Mouse (Mus musculus): ENCODE data around the gene Rpl13a. TPM values are rescaled to one million over a fixed set of nuclear protein-coding genes. Genes with fewer than 3 reads are reported as not detected.
A peak's percentile ranks its signal among the peaks of the same experiment; 100 is the strongest.

Gene Rpl13a
- polyA plus RNA-seq, 1 experiment from 2014 or later: 1,616 TPM

- Histone ChIP-seq H3K27me3 (replicated peaks; ENCODE audit: control insufficient read depth, insufficient read depth, low read length) (no peaks in the 10 kb centered on the region), H3K27ac (ENCODE audit: low read depth, low read length) (peak within 1 kb of the TSS; percentile 86), H3K4me1 (replicated peaks; ENCODE audit: control insufficient read depth, insufficient read depth, low read length) (peaks cover 5% of the 10 kb centered on the region; the same call in 1 of the 2 replicates), H3K4me3 (ENCODE audit: low read depth, low read length) (peak within 1 kb of the TSS; percentile 68), H3K4me2 (replicated peaks; ENCODE audit: low read depth) (peak within 1 kb of the TSS; percentile 78), H3K9me3 (ENCODE audit: control insufficient read depth) (no peaks in the 10 kb centered on the region), H3K9ac (ENCODE audit: low read depth, low read length) (peak within 1 kb of the TSS; percentile 88), H3K36me3 (ENCODE audit: control insufficient read depth, insufficient read depth) (peaks cover 58% of the 10 kb centered on the region)
- ATAC-seq: peak; percentile 84
- no peak for TF ChIP-seq CTCF (IDR thresholded peaks at IDR 0.05; ENCODE audit: low read depth)
- under 1% methylated on average over 59 of the region's 59 CpGs for WGBS
Measured at GRCm38 (mm10) chr7:45124224-45125143, 4.1 kb downstream of the Rpl13a start, which contains the start of gene Rps11. Rps11 (minus strand) TSS chr7:45124439.

GRCm38 (mm10) chr7:45123186-45123570 lies 5.4 kb downstream of the Rpl13a start:
- H3K9ac ChIP-seq (ENCODE audit: low read depth, low read length): peak overlapping the region; percentile 88
- ATAC-seq: no peak
- H3K27ac ChIP-seq (ENCODE audit: low read depth, low read length): peak overlapping the region; percentile 86; the same call in 1 of the 2 replicates
- H3K4me1 ChIP-seq (replicated peaks; ENCODE audit: control insufficient read depth, insufficient read depth, low read length): peaks cover 5% of the 10 kb centered on the region; the same call in 1 of the 2 replicates
- H3K4me3 ChIP-seq (ENCODE audit: low read depth, low read length): peak overlapping the region; percentile 68
- 9% methylated on average over 12 of the region's 12 CpGs for WGBS
- TF ChIP-seq CTCF (IDR thresholded peaks at IDR 0.05; ENCODE audit: low read depth): no peak
- H3K36me3 ChIP-seq (ENCODE audit: control insufficient read depth, insufficient read depth): peaks cover 67% of the 10 kb centered on the region
- H3K27me3 ChIP-seq (replicated peaks; ENCODE audit: control insufficient read depth, insufficient read depth, low read length): no peaks in the 10 kb centered on the region
- no peaks in the 10 kb centered on the region for H3K9me3 ChIP-seq (ENCODE audit: control insufficient read depth)
- H3K4me2 ChIP-seq (replicated peaks; ENCODE audit: low read depth): peak overlapping the region; percentile 78

- H3K4me1 ChIP-seq (replicated peaks; ENCODE audit: control insufficient read depth, insufficient read depth, low read length): peaks cover 5% of the 10 kb centered on the region; the same call in 1 of the 2 replicates
- no peak for ATAC-seq
- 69% methylated on average over 15 of the region's 15 CpGs for WGBS
Measured at GRCm38 (mm10) chr7:45122561-45123185, 5.9 kb downstream of the Rpl13a start.

GRCm38 (mm10) chr7:45121966-45122365 lies 6.6 kb downstream of the Rpl13a start:
- Histone ChIP-seq H3K4me1 (replicated peaks; ENCODE audit: control insufficient read depth, insufficient read depth, low read length) (peaks cover 5% of the 10 kb centered on the region; the same call in 1 of the 2 replicates), H3K27me3 (replicated peaks; ENCODE audit: control insufficient read depth, insufficient read depth, low read length) (no peaks in the 10 kb centered on the region), H3K4me3 (ENCODE audit: low read depth, low read length) (no peak overlapping the region), H3K36me3 (ENCODE audit: control insufficient read depth, insufficient read depth) (peaks cover 63% of the 10 kb centered on the region), H3K9ac (ENCODE audit: low read depth, low read length) (0 out of 2 replicates have a peak overlapping the region, but pooled peaks have one; percentile 31), H3K4me2 (replicated peaks; ENCODE audit: low read depth) (peak overlapping the region; percentile 37), H3K9me3 (ENCODE audit: control insufficient read depth) (no peaks in the 10 kb centered on the region), H3K27ac (ENCODE audit: low read depth, low read length) (no peak overlapping the region)
- TF ChIP-seq CTCF (IDR thresholded peaks at IDR 0.05; ENCODE audit: low read depth): no peak
- ATAC-seq: no peak

More at GRCm38 (mm10) chr7:45122561-45123185, 5.9 kb downstream of the Rpl13a start:
- Histone ChIP-seq H3K9me3 (ENCODE audit: control insufficient read depth) (no peaks in the 10 kb centered on the region), H3K9ac (ENCODE audit: low read depth, low read length) (peak overlapping the region; percentile 88), H3K27me3 (replicated peaks; ENCODE audit: control insufficient read depth, insufficient read depth, low read length) (no peaks in the 10 kb centered on the region), H3K4me2 (replicated peaks; ENCODE audit: low read depth) (peak overlapping the region; percentile 78), H3K36me3 (ENCODE audit: control insufficient read depth, insufficient read depth) (peaks cover 67% of the 10 kb centered on the region), H3K27ac (ENCODE audit: low read depth, low read length) (peak overlapping the region; percentile 86; the same call in 1 of the 2 replicates), H3K4me3 (ENCODE audit: low read depth, low read length) (peak overlapping the region; percentile 68)
- no peak for TF ChIP-seq CTCF (IDR thresholded peaks at IDR 0.05; ENCODE audit: low read depth)

- peaks cover 58% of the 10 kb centered on the region for H3K36me3 ChIP-seq (ENCODE audit: control insufficient read depth, insufficient read depth)
- H3K4me1 ChIP-seq (replicated peaks; ENCODE audit: control insufficient read depth, insufficient read depth, low read length): peaks cover 5% of the 10 kb centered on the region; the same call in 1 of the 2 replicates
- WGBS: 29% methylated on average over 8 of the region's 8 CpGs
- H3K9ac ChIP-seq (ENCODE audit: low read depth, low read length): no peak overlapping the region
- H3K27ac ChIP-seq (ENCODE audit: low read depth, low read length): peak overlapping the region; percentile 50
- H3K27me3 ChIP-seq (replicated peaks; ENCODE audit: control insufficient read depth, insufficient read depth, low read length): no peaks in the 10 kb centered on the region
- no peaks in the 10 kb centered on the region for H3K9me3 ChIP-seq (ENCODE audit: control insufficient read depth)
- ATAC-seq: no peak
- no peak for TF ChIP-seq CTCF (IDR thresholded peaks at IDR 0.05; ENCODE audit: low read depth)
- H3K4me2 ChIP-seq (replicated peaks; ENCODE audit: low read depth): peak overlapping the region; percentile 37; the same call in 1 of the 2 replicates
- H3K4me3 ChIP-seq (ENCODE audit: low read depth, low read length): no peak overlapping the region
Measured at GRCm38 (mm10) chr7:45121404-45121803, 7.2 kb downstream of the Rpl13a start.
